In the genomic region with DNA sequence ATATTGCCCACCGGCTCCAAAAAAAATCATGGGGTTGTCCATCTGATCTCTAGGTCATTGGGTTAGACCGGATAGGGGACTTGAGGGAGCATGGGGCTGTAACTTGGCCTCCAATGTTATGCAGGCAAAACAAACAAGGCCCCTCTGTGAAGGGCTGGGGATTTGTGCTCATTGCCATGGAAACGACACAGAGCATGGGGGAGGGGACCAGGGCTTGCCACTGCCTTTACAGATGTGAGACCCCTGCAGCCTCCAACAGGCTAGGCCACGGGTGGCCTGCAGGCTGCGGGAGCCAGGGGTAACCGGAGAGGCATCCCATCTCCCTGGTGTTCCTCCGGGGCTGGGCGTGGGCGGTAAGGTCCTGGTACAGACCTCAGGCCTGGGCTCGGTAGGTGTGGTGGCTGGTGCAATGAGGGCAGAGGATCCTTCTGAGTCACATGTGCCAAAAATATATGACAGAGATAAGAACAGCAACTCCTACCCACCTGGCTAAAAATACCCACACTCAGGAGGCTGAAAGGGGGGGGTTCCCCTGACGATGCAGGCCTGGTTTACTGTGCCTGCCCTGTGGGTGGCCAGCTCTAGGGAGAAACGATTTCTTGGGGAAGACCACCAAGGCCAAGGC, we compare ENCODE assay signal across 10 mouse cellular contexts. TPM values are rescaled to one million over a fixed set of nuclear protein-coding genes. Genes with fewer than 3 reads are reported as not detected.
DNase-seq lines count a peak whose midpoint lies in the region; ATAC-seq and TF ChIP-seq lines count a peak whose summit lies in the region.
"Had no signal": no experiment of that assay in that cellular context is flagged by ENCODE, and none has a peak within 500 bp of the region (broad histone marks: within the 10 kb centered on the region; RNA-seq: fewer than 3 reads in every experiment).

No protein-coding gene starts in this region.

- no peak overlapping the region for H3K4me3 ChIP-seq in forebrain, embryonic 15.5 days
- no peak overlapping the region for H3K4me3 ChIP-seq in hindbrain, embryonic 14.5 days (replicated peaks; ENCODE audit: low read length)
- no peak overlapping the region for H3K4me3 ChIP-seq in midbrain, embryonic 15.5 days
- H3K4me3 ChIP-seq in layer of hippocampus, adult 2 months, result no peak overlapping the region
- no peak overlapping the region for H3K4me3 ChIP-seq in intestine, postnatal 0 days (ENCODE audit: low read depth, low read length)
- H3K4me3 ChIP-seq: heart, adult 2 months had no signal

- no peak overlapping the region for H3K4me2 ChIP-seq in forebrain, embryonic 15.5 days (replicated peaks)
- no peak overlapping the region; the same call in 1 of the 2 replicates for H3K4me2 ChIP-seq in hindbrain, embryonic 14.5 days (replicated peaks)
- no peak overlapping the region for H3K4me2 ChIP-seq in midbrain, embryonic 15.5 days
- no peak overlapping the region for H3K4me2 ChIP-seq in intestine, postnatal 0 days (replicated peaks; ENCODE audit: low read depth)

- H3K36me3 ChIP-seq in forebrain, embryonic 15.5 days, result no peaks in the 10 kb centered on the region
- no peaks in the 10 kb centered on the region for H3K36me3 ChIP-seq in hindbrain, embryonic 14.5 days (replicated peaks; ENCODE audit: control insufficient read depth, insufficient read depth)
- H3K36me3 ChIP-seq in midbrain, embryonic 15.5 days (replicated peaks), result no peaks in the 10 kb centered on the region
- H3K36me3 ChIP-seq in intestine, postnatal 0 days (ENCODE audit: control insufficient read depth, insufficient read depth), result no peaks in the 10 kb centered on the region

- 0 out of 2 replicates have a peak, but pooled peaks cover 4% of the 10 kb centered on the region for H3K27me3 ChIP-seq in forebrain, embryonic 15.5 days
- 0 out of 2 replicates have a peak, but pooled peaks cover 1% of the 10 kb centered on the region for H3K27me3 ChIP-seq in hindbrain, embryonic 14.5 days (ENCODE audit: control insufficient read depth, insufficient read depth, low read length)
- H3K27me3 ChIP-seq in midbrain, embryonic 15.5 days (replicated peaks), result peaks cover 1% of the 10 kb centered on the region
- 0 out of 2 replicates have a peak, but pooled peaks cover 2% of the 10 kb centered on the region for H3K27me3 ChIP-seq in intestine, postnatal 0 days (replicated peaks; ENCODE audit: control insufficient read depth, insufficient read depth, low read length)

- peaks cover 9% of the 10 kb centered on the region for H3K4me1 ChIP-seq in forebrain, embryonic 15.5 days
- peaks cover 34% of the 10 kb centered on the region for H3K4me1 ChIP-seq in hindbrain, embryonic 14.5 days (replicated peaks; ENCODE audit: control insufficient read depth, insufficient read depth, low read length)
- peaks cover 28% of the 10 kb centered on the region for H3K4me1 ChIP-seq in midbrain, embryonic 15.5 days
- H3K4me1 ChIP-seq in intestine, postnatal 0 days (replicated peaks; ENCODE audit: control insufficient read depth, insufficient read depth, low read length), result no peaks in the 10 kb centered on the region

- 8% methylated on average over 12 of the region's 12 CpGs for WGBS in forebrain, embryonic 15.5 days
- 2% methylated on average over 12 of the region's 12 CpGs for WGBS in hindbrain, embryonic 14.5 days
- 3% methylated on average over 12 of the region's 12 CpGs for WGBS in midbrain, embryonic 15.5 days
- 40% methylated on average over 12 of the region's 12 CpGs for WGBS in intestine, postnatal 0 days

- H3K9ac ChIP-seq in forebrain, embryonic 15.5 days (replicated peaks), result no peak overlapping the region
- H3K9ac ChIP-seq in hindbrain, embryonic 14.5 days, result 0 out of 2 replicates have a peak overlapping the region, but pooled peaks have one; percentile 33
- no peak overlapping the region for H3K9ac ChIP-seq in midbrain, embryonic 15.5 days
- no peak overlapping the region for H3K9ac ChIP-seq in intestine, postnatal 0 days (ENCODE audit: low read depth, low read length)

- 0 out of 2 replicates have a peak, but pooled peaks have one; percentile 47 for ATAC-seq in forebrain, embryonic 15.5 days (replicated peaks)
- ATAC-seq in hindbrain, embryonic 14.5 days (ENCODE audit: low FRiP score), result peak; percentile 9; the same call in 1 of the 2 replicates
- ATAC-seq in midbrain, embryonic 15.5 days (replicated peaks), result peak; percentile 73
- no peak for ATAC-seq in intestine, postnatal 0 days

- no peaks in the 10 kb centered on the region for H3K9me3 ChIP-seq in forebrain, embryonic 15.5 days
- no peaks in the 10 kb centered on the region for H3K9me3 ChIP-seq in hindbrain, embryonic 14.5 days (ENCODE audit: control insufficient read depth, low read length)
- H3K9me3 ChIP-seq in midbrain, embryonic 15.5 days, result no peaks in the 10 kb centered on the region
- no peaks in the 10 kb centered on the region for H3K9me3 ChIP-seq in intestine, postnatal 0 days (ENCODE audit: control insufficient read depth)

- no peak for TF ChIP-seq CTCF in layer of hippocampus, adult 2 months (conservative IDR thresholded peaks at IDR 0.05)
- TF ChIP-seq CTCF in intestine, postnatal 0 days (IDR thresholded peaks at IDR 0.05; ENCODE audit: low read depth), result no peak

- H3K27ac ChIP-seq in forebrain, embryonic 15.5 days (replicated peaks), result no peak overlapping the region
- peak overlapping the region; percentile 48 for H3K27ac ChIP-seq in hindbrain, embryonic 14.5 days
- H3K27ac ChIP-seq in midbrain, embryonic 15.5 days, result 0 out of 2 replicates have a peak overlapping the region, but pooled peaks have one; percentile 38
- no peak overlapping the region for H3K27ac ChIP-seq in layer of hippocampus, adult 2 months
- no peak overlapping the region for H3K27ac ChIP-seq in intestine, postnatal 0 days (ENCODE audit: low read depth, low read length)

- peak; percentile 92 for DNase-seq in embryo, embryonic 10.5 days (ENCODE audit: low spot score)
- DNase-seq in hindbrain, embryonic 14.5 days (ENCODE audit: low spot score), result peak; percentile 62
- no peak for DNase-seq in layer of hippocampus, adult 2 months (ENCODE audit: low spot score in 2 of 2)
- no peak for DNase-seq in lung, adult 18-20 months
- no peak for DNase-seq in thymus, postnatal 10 days (ENCODE audit: low spot score in 2 of 2)
- DNase-seq: lung, postnatal 36 days had no signal

RNA-seq across cellular contexts. Expression of gene Lmx1b, which starts 47.3 kb away (rescaled TPM):
- polyA plus RNA-seq in forebrain, embryonic 15.5 days (2015; fragmentation: Nextera tagmentation; extraction: Ambion mirVana), result 0.06 and 0.13 TPM in 2 replicates
- polyA plus RNA-seq in hindbrain, embryonic 14.5 days (2014; fragmentation: Nextera tagmentation; extraction: Ambion mirVana), result 6.7 and 8.7 TPM in 2 replicates
- 1.5 and 1.7 TPM in 2 replicates for polyA plus RNA-seq in midbrain, embryonic 15.5 days (2015; fragmentation: Nextera tagmentation; extraction: Ambion mirVana)
- total RNA-seq in layer of hippocampus, adult 2 months (2021), result under 1 TPM; 0.10 to 0.41 TPM
- not detected in 2 replicates for polyA plus RNA-seq in intestine, postnatal 0 days (2015; fragmentation: Nextera tagmentation; extraction: Ambion mirVana)

Comparison
In these comparisons a context has a peak if more than half of its experiments do, and no peak if none do; other contexts are left out.
1. DNase-seq: peak in embryo, embryonic 10.5 days (single experiment) and hindbrain, embryonic 14.5 days (single experiment); none in layer of hippocampus, adult 2 months (0 of 2), lung, adult 18-20 months (0 of 2) and thymus, postnatal 10 days (0 of 2).
2. H3K27ac ChIP-seq: peak in hindbrain, embryonic 14.5 days (single experiment) and midbrain, embryonic 15.5 days (single experiment); none in forebrain, embryonic 15.5 days (single experiment), layer of hippocampus, adult 2 months (single experiment) and intestine, postnatal 0 days (single experiment).